Mouse (Mus musculus) megakaryocyte progenitor cell, adult 5-6 weeks (primary cell): ENCODE results near the gene Hps1. TPM values are rescaled to one million over a fixed set of nuclear protein-coding genes. Genes with fewer than 3 reads are reported as not detected.

Experiments used
- ATAC-seq: replicated peaks from 2 replicates; pipeline ENCODE4 v1.8.0; 2016; ENCODE audit warnings: mild to moderate bottlenecking, moderate TSS enrichment, inconsistent platforms; ENCODE audit not compliant: poor library complexity
- total RNA-seq, 2 experiments: library from RNA; stranded (forward) in 1 of 2; stranded (reverse) in 1 of 2; fragments of 157-497, 149-512 nt in 1 of 2; fragments of 200-1000 nt in 1 of 2; gene quantifications; 2 replicates each; pipeline versions ENCODE4 v1.2.3 to v1.2.4; 2015 to 2017

Gene Hps1
- total RNA-seq, 2 experiments from 2014 or later = 15.6 to 40.8 TPM

- no peak for ATAC-seq
These were observed 24.5 kb downstream of the Hps1 start for GRCm38 (mm10) chr19:42755148-42755870.

DNA sequence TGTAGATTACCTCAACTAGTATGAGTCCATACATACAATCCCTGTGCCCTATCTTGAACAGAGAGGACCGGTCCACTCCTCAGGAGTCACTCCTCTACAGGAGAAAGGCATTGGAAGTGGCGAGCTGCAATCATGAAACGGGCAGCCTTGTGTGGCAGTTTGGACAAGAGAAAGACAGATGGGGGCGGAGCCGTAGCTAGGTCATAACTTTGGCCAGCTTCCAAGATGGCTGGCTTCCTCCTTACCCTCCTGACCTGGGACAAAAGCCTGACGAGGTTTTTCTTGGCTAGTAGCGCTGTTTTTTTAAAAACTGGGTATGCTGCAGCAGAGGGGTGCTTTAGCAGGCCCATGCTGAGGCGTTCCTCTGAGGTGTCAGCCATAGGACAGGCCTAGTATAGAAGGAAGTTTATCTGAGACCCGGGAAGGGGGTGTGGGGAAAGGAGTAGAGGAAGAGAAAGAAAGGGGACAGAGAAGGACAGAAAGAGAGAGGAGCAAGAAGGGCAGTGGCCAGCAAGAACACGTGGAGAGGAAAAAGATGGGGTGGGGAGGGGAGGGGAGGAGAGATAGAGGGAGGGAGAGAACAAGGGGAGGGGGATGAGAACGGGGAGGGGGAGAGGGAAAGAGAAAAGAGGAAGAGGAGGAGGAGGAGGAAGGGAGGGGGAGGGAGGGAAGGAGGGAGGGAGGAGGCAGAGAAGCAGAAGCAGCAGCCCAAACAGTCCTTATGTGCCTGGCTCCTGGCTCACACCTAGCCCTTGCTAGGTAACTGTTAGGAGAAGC is 26.4 kb downstream of the Hps1 start:
- ATAC-seq = peak; percentile 48

- ATAC-seq = peak; percentile 71
These were observed 27.3 kb downstream of the Hps1 start, which contains the start of gene Pyroxd2 for GRCm38 (mm10) chr19:42752363-42752931. Gene Pyroxd2, minus strand, starts transcription at chr19:42752775.

DNA sequence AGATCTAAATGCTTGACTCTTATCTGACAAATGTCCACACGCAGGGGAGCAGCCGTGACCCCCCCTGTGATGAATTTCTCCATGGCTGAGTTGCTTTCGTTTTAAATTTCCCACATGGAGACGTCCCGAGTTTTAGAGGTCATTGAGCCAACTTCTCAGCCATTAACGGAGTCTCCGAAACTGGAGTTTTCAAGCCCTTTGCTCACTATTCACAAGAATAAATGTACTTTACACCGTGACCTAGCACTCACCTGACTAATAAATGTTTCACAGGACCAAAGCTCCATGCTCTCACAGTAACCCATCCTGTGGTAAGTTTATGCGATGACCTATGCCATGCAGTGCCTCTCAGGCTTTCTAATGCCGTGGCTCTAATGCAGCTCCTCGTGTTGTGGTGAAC is 29.6 kb downstream of the Hps1 start:
- no peak for ATAC-seq

DNA sequence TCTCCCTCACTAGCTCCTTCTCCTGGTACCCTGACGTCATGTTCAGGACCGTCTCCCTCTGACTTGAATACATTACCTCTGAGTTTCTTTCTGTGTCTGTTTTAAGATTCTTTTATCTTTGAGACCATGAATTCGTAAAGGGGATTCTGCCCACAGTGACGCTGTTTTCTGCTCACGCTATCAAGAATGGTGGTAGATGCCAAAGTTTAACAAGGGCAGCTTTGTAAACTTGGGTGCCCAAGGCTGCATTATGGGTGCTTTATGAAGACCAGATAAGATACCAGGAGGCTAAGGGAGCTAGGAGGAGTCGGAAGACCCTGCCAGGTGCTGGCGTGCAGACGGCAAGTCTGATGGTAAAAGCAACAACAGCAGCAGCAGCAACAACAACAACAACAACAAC is 33.1 kb downstream of the Hps1 start:
- no peak for ATAC-seq

GRCm38 (mm10) chr19:42745869-42746224 is 33.9 kb downstream of the Hps1 start:
- ATAC-seq = no peak

GRCm38 (mm10) chr19:42745084-42745868 is 34.5 kb downstream of the Hps1 start:
- peak; percentile 24 for ATAC-seq

DNA sequence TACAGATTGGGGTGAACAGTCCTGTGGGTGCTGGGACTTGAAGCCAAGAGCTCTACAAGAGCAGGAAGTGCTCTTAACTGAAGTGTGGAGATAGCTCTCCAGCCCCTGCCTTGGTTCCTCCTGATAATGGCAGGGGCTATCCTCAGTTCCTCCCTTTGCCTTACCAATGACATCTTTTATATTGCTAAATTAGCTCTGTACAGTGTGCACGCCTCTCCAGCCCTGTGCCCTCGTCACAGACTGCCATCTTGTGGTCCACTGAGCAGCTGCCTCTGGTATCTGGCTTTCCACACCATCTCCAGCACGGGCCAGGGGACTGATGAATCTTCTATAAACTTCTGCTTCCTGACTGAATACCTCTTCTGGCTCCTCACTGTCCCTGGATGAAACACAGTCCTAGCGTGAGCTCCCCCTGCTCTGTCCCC is 35.6 kb downstream of the Hps1 start:
- ATAC-seq = peak; percentile 81

DNA sequence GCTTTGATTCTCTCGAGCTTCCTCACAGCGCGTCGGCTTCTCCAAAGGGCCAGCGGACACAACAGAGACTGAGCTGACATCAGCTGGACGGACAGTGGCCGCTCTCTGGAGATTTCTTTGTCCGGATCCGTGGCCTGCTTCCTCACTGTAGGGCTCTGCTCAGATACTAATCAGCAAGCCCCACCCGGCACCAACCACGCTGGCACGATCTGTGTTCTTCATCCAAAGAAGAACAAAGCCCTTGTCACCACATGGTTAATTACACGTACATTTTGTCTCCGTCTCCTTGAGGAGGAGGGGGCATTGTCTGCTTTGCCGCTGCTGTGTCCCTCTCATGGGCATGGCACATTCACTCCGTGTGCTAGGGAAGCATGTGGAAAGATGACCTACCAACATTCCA is 36.5 kb downstream of the Hps1 start:
- ATAC-seq = no peak

DNA sequence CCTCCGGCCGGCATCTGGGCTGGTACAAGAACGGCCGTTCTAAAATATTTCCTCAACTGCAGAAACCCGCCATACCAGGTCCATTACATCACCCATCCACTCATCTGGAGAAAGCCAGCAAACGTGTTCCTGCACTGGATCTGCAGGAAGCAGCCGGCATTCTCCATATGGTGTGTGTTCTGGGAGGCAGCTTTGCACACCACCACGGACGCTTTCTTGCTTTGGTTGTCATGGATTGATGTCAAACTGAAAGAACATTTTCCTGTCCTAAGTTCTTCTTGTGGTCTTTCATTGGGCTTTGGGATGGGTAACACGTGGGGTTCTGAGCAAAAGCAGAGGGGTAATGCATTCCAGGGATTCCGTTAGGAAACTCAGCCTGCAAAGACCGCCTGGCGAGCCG is 37.9 kb downstream of the Hps1 start:
- no peak for ATAC-seq

- ATAC-seq = no peak
These were observed 39.4 kb downstream of the Hps1 start for GRCm38 (mm10) chr19:42740163-42740899.

- no peak for ATAC-seq
These were observed 40.0 kb downstream of the Hps1 start for GRCm38 (mm10) chr19:42739734-42740133.

- ATAC-seq = no peak
These were observed 42.0 kb downstream of the Hps1 start for GRCm38 (mm10) chr19:42737753-42738152.

DNA sequence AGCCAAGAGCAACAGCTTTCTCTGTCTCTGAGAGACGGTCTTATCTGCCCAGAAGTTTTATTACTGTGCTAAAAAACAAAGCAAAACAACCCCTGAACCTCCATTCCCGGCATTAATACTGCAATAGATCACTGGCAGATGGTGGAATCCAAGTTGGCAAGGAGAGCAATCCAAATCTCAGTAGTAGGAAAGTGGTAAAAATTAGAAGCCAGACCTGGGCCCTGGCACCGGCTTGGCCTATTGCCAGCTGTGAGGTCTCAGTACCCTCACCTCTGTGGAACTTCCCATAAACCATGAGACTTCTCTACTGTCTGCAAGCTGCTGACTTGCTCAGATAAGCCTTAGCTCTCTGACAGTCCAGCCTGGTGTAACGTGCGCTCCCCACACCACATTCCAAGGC is 44.8 kb downstream of the Hps1 start:
- ATAC-seq = peak; percentile 63

DNA sequence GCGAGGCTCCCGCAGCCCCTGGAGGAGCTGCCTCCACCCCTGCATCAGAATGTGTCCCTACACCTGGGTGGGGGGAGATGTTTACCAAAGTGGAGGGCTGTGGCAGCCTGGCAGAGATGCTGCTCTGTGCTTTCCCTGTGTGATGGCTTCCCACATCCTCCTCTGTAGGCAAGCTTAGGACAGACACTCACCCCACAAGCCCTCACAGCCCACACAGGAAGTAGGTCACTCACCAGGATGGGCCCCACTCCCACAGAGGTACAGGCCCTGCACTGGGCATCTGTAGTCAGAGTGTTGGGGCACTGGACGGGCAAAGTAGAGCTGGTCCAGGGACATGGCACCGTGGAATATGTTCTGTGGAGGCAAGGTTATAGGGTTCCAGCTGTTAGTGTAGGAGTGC is 52.4 kb downstream of the Hps1 start:
- ATAC-seq = no peak

GRCm38 (mm10) chr19:42726766-42727165 is 53.0 kb downstream of the Hps1 start:
- no peak for ATAC-seq

- ATAC-seq = no peak
These were observed 53.8 kb downstream of the Hps1 start for GRCm38 (mm10) chr19:42725973-42726350.

DNA sequence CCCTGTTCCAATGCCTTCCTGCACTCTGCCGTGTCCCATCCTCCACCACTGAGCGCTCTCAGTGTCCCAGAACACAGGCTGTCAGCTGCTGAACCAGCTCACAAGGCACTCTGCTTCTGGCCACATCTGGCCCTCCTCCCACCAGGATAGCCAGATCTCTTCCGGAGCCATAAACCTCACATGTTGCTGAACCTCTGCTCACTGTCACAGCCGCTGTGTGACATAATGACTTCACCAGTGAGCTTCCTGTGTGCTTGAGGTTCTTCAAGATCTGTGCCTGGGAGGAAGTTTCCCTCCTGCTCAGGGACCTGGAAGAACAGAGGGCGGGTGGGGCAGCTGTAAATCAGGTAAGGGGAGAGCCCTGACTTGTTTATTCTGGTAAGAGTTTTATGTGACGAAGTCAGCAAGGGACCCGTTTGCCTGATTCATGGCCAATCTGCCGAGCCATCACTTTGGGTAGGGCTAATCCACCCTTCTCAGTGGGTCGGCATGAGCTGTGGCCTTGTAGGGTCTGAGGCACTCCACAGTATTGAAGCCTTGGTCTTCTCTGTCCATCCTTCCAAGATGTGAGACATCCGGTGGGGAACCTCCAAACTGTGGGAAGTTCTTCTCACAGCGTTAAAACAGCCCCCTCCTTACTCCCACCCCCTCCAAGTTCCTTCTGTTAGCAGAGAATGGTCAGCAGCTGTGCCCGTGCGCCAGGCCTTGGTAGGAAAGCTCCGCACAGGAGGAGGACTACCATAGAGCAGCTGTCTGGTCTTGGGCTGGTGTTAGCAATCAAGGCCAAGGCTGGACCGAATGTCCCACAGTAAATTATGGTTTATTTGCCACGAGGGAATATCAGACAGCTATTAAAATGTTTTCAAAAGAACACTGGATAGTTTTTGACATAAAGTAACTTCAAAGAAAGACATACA is 54.5 kb downstream of the Hps1 start:
- ATAC-seq = peak; percentile 78

- ATAC-seq = no peak
These were observed 56.5 kb downstream of the Hps1 start for GRCm38 (mm10) chr19:42723302-42723701.

DNA sequence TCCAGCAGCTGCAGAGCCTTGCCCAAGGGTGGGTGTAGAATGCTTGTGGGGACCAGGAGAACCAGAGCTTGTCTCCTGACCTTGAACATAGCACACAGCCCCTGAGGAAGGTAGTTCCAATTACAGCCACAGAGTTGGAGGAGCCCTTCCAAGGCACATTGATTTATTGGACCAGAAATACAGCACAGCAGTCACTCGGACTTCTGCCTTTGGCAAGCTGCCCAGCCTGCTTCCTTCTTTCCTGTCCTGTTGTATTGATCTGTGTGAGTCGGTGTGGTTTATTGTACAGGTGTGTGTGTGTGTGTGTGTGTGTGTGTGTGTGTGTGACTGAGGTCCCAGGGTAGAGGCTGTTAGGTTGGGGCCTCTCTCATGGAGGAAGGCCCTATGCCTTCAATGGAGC is 57.3 kb downstream of the Hps1 start:
- no peak for ATAC-seq
